ENCODE assay signal across 10 mouse cellular contexts in the genomic region with DNA sequence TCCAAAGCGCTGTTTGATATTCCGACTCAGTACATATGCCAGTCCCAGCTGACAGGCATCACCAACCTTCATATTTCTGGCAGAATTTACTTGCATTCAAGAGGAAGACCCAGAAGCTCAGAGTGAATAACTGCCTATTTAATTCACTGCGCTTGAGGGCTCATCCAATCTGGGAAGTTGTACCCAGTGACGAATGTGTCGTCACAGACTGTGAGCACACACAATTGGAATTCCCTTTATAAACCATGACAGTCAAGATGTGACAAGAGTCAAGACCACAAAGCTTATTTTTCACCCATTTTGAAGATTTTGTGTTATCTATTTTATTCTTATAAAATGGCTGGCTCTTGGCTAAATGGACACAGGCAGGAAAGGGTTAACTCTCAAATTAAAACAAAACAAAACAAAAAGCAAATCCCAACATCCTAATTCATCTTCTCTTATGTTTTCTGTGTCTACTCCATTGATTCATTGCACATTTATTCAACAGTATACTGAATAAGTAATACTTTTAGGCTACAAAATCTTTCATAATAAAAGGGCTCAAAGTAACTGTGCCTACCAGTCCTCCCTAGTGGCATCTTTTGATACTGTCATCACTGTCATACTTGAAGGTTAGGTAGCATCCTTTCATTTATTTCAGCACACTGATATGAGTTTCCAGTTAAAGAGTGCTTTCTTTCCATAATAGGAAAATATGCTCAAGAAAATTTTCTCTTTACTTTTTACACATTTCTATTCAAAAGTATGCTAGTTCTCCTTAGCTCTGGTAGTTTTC. TPM values are rescaled to one million over a fixed set of nuclear protein-coding genes. Genes with fewer than 3 reads are reported as not detected.
DNase-seq lines count a peak whose midpoint lies in the region; ATAC-seq lines count a peak whose summit lies in the region.
"Had no signal": no experiment of that assay in that cellular context is flagged by ENCODE, and none has a peak within 500 bp of the region (broad histone marks: within the 10 kb centered on the region; RNA-seq: fewer than 3 reads in every experiment).

No protein-coding gene starts in this region.

- H3K4me1 ChIP-seq in heart, embryonic 14.5 days (ENCODE audit: control insufficient read depth in 2 of 2, insufficient read depth in 2 of 2, low read length in 2 of 2): peaks cover 2 to 18% of the 10 kb centered on the region in 2 experiments; a peak in 3 of 4 replicates
- H3K4me1 ChIP-seq in forebrain, embryonic 16.5 days (replicated peaks; ENCODE audit: control insufficient read depth, insufficient read depth, low read length): peaks cover 18% of the 10 kb centered on the region
- peaks cover 29% of the 10 kb centered on the region for H3K4me1 ChIP-seq in midbrain, embryonic 10.5 days

- H3K27ac ChIP-seq in heart, embryonic 14.5 days (replicated peaks in 1 of 2; ENCODE audit: control insufficient read depth in 1 of 2, insufficient read depth in 1 of 2, low read depth in 2 of 2, low read length in 2 of 2): no peak overlapping the region
- H3K27ac ChIP-seq in forebrain, embryonic 16.5 days (ENCODE audit: low read length): peak overlapping the region; percentile 7; the same call in 1 of the 2 replicates
- H3K27ac ChIP-seq in midbrain, embryonic 10.5 days (replicated peaks): no peak overlapping the region; the same call in 1 of the 2 replicates

- no peak for ATAC-seq in heart, embryonic 14.5 days (ENCODE audit: insufficient number of reproducible peaks, insufficient read depth, low FRiP score, low read depth)
- ATAC-seq in forebrain, embryonic 16.5 days: peak; percentile 39

- H3K36me3 ChIP-seq in heart, embryonic 14.5 days (ENCODE audit: control insufficient read depth, insufficient read depth, low read length): peaks cover 23% of the 10 kb centered on the region
- H3K36me3 ChIP-seq in forebrain, embryonic 16.5 days (ENCODE audit: control insufficient read depth, insufficient read depth): peaks cover 8% of the 10 kb centered on the region; the same call in 1 of the 2 replicates
- peaks cover 41% of the 10 kb centered on the region for H3K36me3 ChIP-seq in midbrain, embryonic 10.5 days

- no peak overlapping the region for H3K9ac ChIP-seq in heart, embryonic 14.5 days (ENCODE audit: low read length)
- no peak overlapping the region for H3K9ac ChIP-seq in forebrain, embryonic 16.5 days (replicated peaks; ENCODE audit: low read depth, low read length)

- 0 out of 4 replicates have a peak overlapping the region, but pooled peaks of 1 of the 2 experiments have one; percentile 16 for H3K4me3 ChIP-seq in heart, embryonic 14.5 days (ENCODE audit: control insufficient read depth in 1 of 2, insufficient read depth in 1 of 2, low read depth in 1 of 2, low read length in 2 of 2)
- H3K4me3 ChIP-seq in forebrain, embryonic 16.5 days (replicated peaks; ENCODE audit: low read length): peak overlapping the region; percentile 11
- peak overlapping the region; percentile 85 for H3K4me3 ChIP-seq in midbrain, embryonic 10.5 days

- no peaks in the 10 kb centered on the region for H3K9me3 ChIP-seq in heart, embryonic 14.5 days (ENCODE audit: control insufficient read depth, low read length)
- no peaks in the 10 kb centered on the region for H3K9me3 ChIP-seq in forebrain, embryonic 16.5 days (ENCODE audit: control insufficient read depth, low read length)
- no peaks in the 10 kb centered on the region for H3K9me3 ChIP-seq in midbrain, embryonic 10.5 days (replicated peaks)

- WGBS in heart, embryonic 14.5 days: 83% methylated on average over 5 of the region's 5 CpGs
- 44% methylated on average over 5 of the region's 5 CpGs for WGBS in forebrain, embryonic 16.5 days
- WGBS in midbrain, embryonic 10.5 days: 79% methylated on average over 5 of the region's 5 CpGs

- no peak for DNase-seq in heart, adult 18-20 months
- DNase-seq in R1 (ENCODE audit: low read depth, low spot score) (peak; percentile 17), adipocyte (ENCODE audit: low spot score) (no peak)
- no peak for DNase-seq in midbrain, embryonic 10.5 days (ENCODE audit: low spot score)
- DNase-seq in layer of hippocampus, postnatal 36 days: no peak
- no peak for DNase-seq in adrenal gland, postnatal 14 days
- DNase-seq: adrenal gland, postnatal 25 days had no signal

- no peaks in the 10 kb centered on the region for H3K27me3 ChIP-seq in heart, embryonic 14.5 days (ENCODE audit: control insufficient read depth, insufficient read depth, low read length)
- H3K27me3 ChIP-seq in forebrain, embryonic 16.5 days (replicated peaks; ENCODE audit: control insufficient read depth, insufficient read depth, low read length): no peaks in the 10 kb centered on the region
- no peaks in the 10 kb centered on the region for H3K27me3 ChIP-seq in midbrain, embryonic 10.5 days (ENCODE audit: low read depth, poor library complexity, severe bottlenecking)

- peak overlapping the region; percentile 50 for H3K4me2 ChIP-seq in heart, embryonic 14.5 days (ENCODE audit: low read length)
- H3K4me2 ChIP-seq in forebrain, embryonic 16.5 days (ENCODE audit: low read length): peak overlapping the region; percentile 47

RNA-seq across cellular contexts. Expression of a gene that starts 2.0 kb away (rescaled TPM):
- 34.5 and 35.0 TPM in 2 replicates for polyA plus RNA-seq in heart, embryonic 14.5 days (2014; fragmentation: Nextera tagmentation; extraction: Ambion mirVana)
- 10 to 100 TPM; 11.0 to 11.3 TPM for total RNA-seq in heart, adult 18-20 months (2021)
- 33.1 and 41.3 TPM in 2 replicates for polyA plus RNA-seq in forebrain, embryonic 16.5 days (2015; fragmentation: Nextera tagmentation; extraction: Ambion mirVana)
- polyA plus RNA-seq in midbrain, embryonic 10.5 days (2016; fragmentation: Nextera tagmentation; extraction: Ambion mirVana): 43.0 and 47.7 TPM in 2 replicates
- 10 to 100 TPM; 16.7 to 17.7 TPM for total RNA-seq in layer of hippocampus, postnatal 36 days (2021)
- total RNA-seq in adrenal gland, postnatal 14 days (2021): 10.6 and 11.7 TPM in 2 replicates

RNA-seq across cellular contexts. Expression of a gene that starts 25.2 kb away (rescaled TPM):
- 0.46 TPM in 1 of 2 replicates, not detected in the other for polyA plus RNA-seq in heart, embryonic 14.5 days (2014; fragmentation: Nextera tagmentation; extraction: Ambion mirVana)
- not detected for total RNA-seq in heart, adult 18-20 months (2021)
- 1.8 and 2.6 TPM in 2 replicates for polyA plus RNA-seq in forebrain, embryonic 16.5 days (2015; fragmentation: Nextera tagmentation; extraction: Ambion mirVana)
- 0.43 and 0.52 TPM in 2 replicates for polyA plus RNA-seq in midbrain, embryonic 10.5 days (2016; fragmentation: Nextera tagmentation; extraction: Ambion mirVana)
- not detected for total RNA-seq in layer of hippocampus, postnatal 36 days (2021)
- not detected in 2 replicates for total RNA-seq in adrenal gland, postnatal 14 days (2021)
- total RNA-seq: adrenal gland, postnatal 25 days; layer of hippocampus, postnatal 25 days had no signal
